Mouse (Mus musculus) embryonic fibroblast, embryonic 13.5 days (primary cell): ENCODE measurements around the gene Notch3.

Source experiments
- CTCF ChIP-seq: IDR thresholded peaks from 2 replicates; pipeline ENCODE4 v1.5.1; 2011; ENCODE audit warnings: mild to moderate bottlenecking, control low read depth, low read length, moderate library complexity, borderline replicate concordance; ENCODE audit not compliant: insufficient read depth
- POLR2A ChIP-seq: IDR thresholded peaks from 2 replicates; pipeline ENCODE4 v1.6.1; 2011; ENCODE audit warnings: low read depth, mild to moderate bottlenecking, control low read depth, low read length, moderate library complexity

DNA sequence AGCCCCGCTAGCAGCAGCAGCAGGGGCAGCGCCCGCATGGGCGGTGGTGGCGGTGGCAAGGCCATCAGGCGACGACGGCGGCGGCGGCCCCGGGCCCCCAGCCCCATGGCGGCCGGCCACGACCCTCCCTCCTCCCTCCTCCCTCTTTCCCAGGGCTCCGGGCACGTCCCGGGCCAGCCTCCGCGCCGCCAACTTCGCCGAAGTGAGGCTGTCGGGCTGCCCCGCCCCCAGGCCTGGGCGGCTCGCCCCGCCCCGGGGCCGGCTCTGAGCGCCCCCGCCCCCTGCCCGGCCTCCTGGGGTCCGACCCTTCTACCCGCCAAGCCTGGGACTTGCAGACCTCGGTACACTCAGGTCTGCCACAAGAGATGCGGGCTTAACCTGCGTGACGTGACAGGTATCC is at the start of gene Notch3:
- TF ChIP-seq POLR2A, result peak; percentile 62
- no peak for TF ChIP-seq CTCF
